Mouse (Mus musculus) ES-E14 (cell line): ENCODE measurements around the gene Tmprss15. TPM values are rescaled to one million over a fixed set of nuclear protein-coding genes. Genes with fewer than 3 reads are reported as not detected.

Experiments
- DNase-seq: peaks from one replicate; pipeline ENCODE4 v3.0.0-alpha.2; 2013; ENCODE audit warnings: low read depth, low spot score
- H3K27ac ChIP-seq: 2 replicates; pipeline ENCODE4 v1.5.1; 2012; ENCODE audit warnings: low read depth, mild to moderate bottlenecking, low read length, moderate library complexity, mixed read lengths; ENCODE audit not compliant: poor library complexity, insufficient read depth, severe bottlenecking
- H3K36me3 ChIP-seq: 2 replicates; pipeline ENCODE4 v1.6.1; 2012; ENCODE audit warnings: mild to moderate bottlenecking, low read length, moderate library complexity, mixed read lengths; ENCODE audit not compliant: control insufficient read depth, poor library complexity, insufficient read depth, severe bottlenecking
- H3K4me1 ChIP-seq, 2 experiments: fragments of 150-350 bp in 1 of 2; sonication (generic) in 1 of 2; 2 replicates each; pipeline ENCODE4 v1.6.1; 2012; ENCODE audit warnings: low read length in 2 of 2, mild to moderate bottlenecking in 1 of 2, mixed read lengths in 1 of 2; ENCODE audit not compliant: control insufficient read depth in 2 of 2, insufficient read depth in 2 of 2, poor library complexity in 1 of 2
- H3K4me3 ChIP-seq, 2 experiments: fragments of 150-350 bp in 1 of 2; sonication (generic) in 1 of 2; 2 replicates each; pipeline ENCODE4 v1.5.1; 2012; ENCODE audit warnings: low read length in 2 of 2, low read depth in 1 of 2, mild to moderate bottlenecking in 1 of 2, mixed read lengths in 1 of 2; ENCODE audit not compliant: insufficient read depth in 1 of 2, poor library complexity in 1 of 2, severe bottlenecking in 1 of 2
- H3K9ac ChIP-seq: 2 replicates; pipeline ENCODE4 v1.6.1; 2012; ENCODE audit warnings: low read depth, mild to moderate bottlenecking, low read length, mixed read lengths; ENCODE audit not compliant: poor library complexity, insufficient read depth, severe bottlenecking
- H3K9me3 ChIP-seq: fragments of 150-350 bp; sonication (generic); 2 replicates; pipeline ENCODE4 v1.6.1; 2012; ENCODE audit warnings: low read depth, mild to moderate bottlenecking, low read length; ENCODE audit not compliant: control insufficient read depth, insufficient read depth
- CHD2 ChIP-seq: IDR thresholded peaks from 2 replicates; pipeline ENCODE4 v1.6.1; 2014; ENCODE audit warnings: mild to moderate bottlenecking, low read depth, low read length, inconsistent platforms
- HCFC1 ChIP-seq: IDR thresholded peaks from 2 replicates; pipeline ENCODE4 v1.6.1; 2012; ENCODE audit warnings: low read length, inconsistent platforms, borderline replicate concordance; ENCODE audit not compliant: insufficient read depth
- MAFK ChIP-seq: IDR thresholded peaks from 2 replicates; pipeline ENCODE4 v1.6.1; 2014; ENCODE audit warnings: mild to moderate bottlenecking, low read depth, low read length, inconsistent platforms; ENCODE audit not compliant: insufficient read depth
- ZC3H11A ChIP-seq: IDR thresholded peaks from 2 replicates; pipeline ENCODE4 v1.6.1; 2012; ENCODE audit warnings: low read depth, mild to moderate bottlenecking, inconsistent platforms, low read length, borderline replicate concordance
- ZNF384 ChIP-seq: IDR thresholded peaks from 2 replicates; pipeline ENCODE4 v1.6.1; 2012; ENCODE audit warnings: low read depth, low read length, inconsistent platforms
- in situ Hi-C, 2 experiments: fragments of 600-800 bp; cut with MboI; formaldehyde crosslinking; loops; one replicate each; pipeline ENCODE4 v1.15.1; 2025; ENCODE audit warnings: low sequenced_read_pairs in 2 of 2, inconsistent platforms in 1 of 2; ENCODE audit not compliant: unreplicated experiment in 2 of 2
- total RNA-seq: library from RNA; depleted of rRNA; stranded (reverse); fragments of 300-350 nt; gene quantifications from 2 replicates; pipeline ENCODE4 v1.2.3, GENCODE M21; 2012

Tmprss15 gene
- total RNA-seq, 1 experiment = not detected

- Histone ChIP-seq H3K4me1 (no peaks in the 10 kb centered on the region), H3K4me3 (no peak overlapping the region), H3K9ac (no peak overlapping the region), H3K9me3 (no peaks in the 10 kb centered on the region), H3K36me3 (no peaks in the 10 kb centered on the region), H3K27ac (no peak overlapping the region)
- TF ChIP-seq CHD2 = no peak
- TF ChIP-seq MAFK = no peak
- no peak for TF ChIP-seq ZC3H11A
- TF ChIP-seq ZNF384 = no peak
- TF ChIP-seq HCFC1 = no peak
- in situ Hi-C loops = no loop called here
- no peak for DNase-seq
Measured at GRCm38 (mm10) chr16:78957434-78957833, 133.5 kb downstream of the Tmprss15 start.

GRCm38 (mm10) chr16:78950359-78950758 lies 140.5 kb downstream of the Tmprss15 start:
- DNase-seq = no peak
- Histone ChIP-seq H3K4me1 (no peaks in the 10 kb centered on the region), H3K36me3 (no peaks in the 10 kb centered on the region), H3K4me3 (no peak overlapping the region), H3K9ac (no peak overlapping the region), H3K9me3 (no peaks in the 10 kb centered on the region), H3K27ac (no peak overlapping the region)
- in situ Hi-C loops = no loop called here
- TF ChIP-seq ZNF384 (no peak), CHD2 (no peak), MAFK (no peak), HCFC1 (no peak), ZC3H11A (no peak)

- Histone ChIP-seq H3K4me1 (no peaks in the 10 kb centered on the region), H3K9ac (no peak overlapping the region), H3K9me3 (no peaks in the 10 kb centered on the region), H3K27ac (no peak overlapping the region), H3K36me3 (no peaks in the 10 kb centered on the region), H3K4me3 (no peak overlapping the region)
- no peak for DNase-seq
- TF ChIP-seq HCFC1 (no peak), CHD2 (no peak), ZC3H11A (no peak), ZNF384 (no peak), MAFK (no peak)
- in situ Hi-C loops = no loop called here
Measured at GRCm38 (mm10) chr16:78937755-78938154, 153.1 kb downstream of the Tmprss15 start.

- DNase-seq = no peak
- no peaks in the 10 kb centered on the region for H3K36me3 ChIP-seq
- no peak overlapping the region for H3K4me3 ChIP-seq
- H3K4me1 ChIP-seq = peaks cover 2% of the 10 kb centered on the region in 2 experiments; a peak in 1 of 4 replicates
- in situ Hi-C loops = no loop called here
- TF ChIP-seq MAFK (peak; percentile 67; the same call in 1 of the 2 replicates), HCFC1 (no peak)
- no peaks in the 10 kb centered on the region for H3K9me3 ChIP-seq
- H3K27ac ChIP-seq = no peak overlapping the region
- no peak overlapping the region for H3K9ac ChIP-seq
Measured at GRCm38 (mm10) chr16:78934298-78934697, 156.6 kb downstream of the Tmprss15 start.

- no peak for TF ChIP-seq MAFK
- no peak for TF ChIP-seq ZNF384
Measured at GRCm38 (mm10) chr16:78931287-78932025, 159.4 kb downstream of the Tmprss15 start.

More at GRCm38 (mm10) chr16:78931287-78932025, 159.4 kb downstream of the Tmprss15 start:
- H3K9me3 ChIP-seq = no peaks in the 10 kb centered on the region
- no peak overlapping the region; the same call in 1 of the 2 replicates for H3K9ac ChIP-seq
- no peaks in the 10 kb centered on the region for H3K36me3 ChIP-seq
- in situ Hi-C loops = no loop called here
- peaks cover 2% of the 10 kb centered on the region in 2 experiments; a peak in 1 of 4 replicates for H3K4me1 ChIP-seq
- no peak for DNase-seq
- no peak overlapping the region for H3K27ac ChIP-seq
- peak overlapping the region; percentile 43 to 50; a peak in 3 of 4 replicates for H3K4me3 ChIP-seq
